Mouse (Mus musculus): ENCODE results near the gene Adamtsl2. TPM values are rescaled to one million over a fixed set of nuclear protein-coding genes. Genes with fewer than 3 reads are reported as not detected.

The Adamtsl2 gene
- polyA plus RNA-seq, 1 experiment from 2014 or later, result 2.5 TPM

- Histone ChIP-seq H3K27ac (replicated peaks; ENCODE audit: low read depth, low read length) (no peak overlapping the region), H3K9ac (replicated peaks; ENCODE audit: low read length) (no peak overlapping the region), H3K4me3 (ENCODE audit: low read depth, low read length) (no peak overlapping the region), H3K4me1 (ENCODE audit: control insufficient read depth, insufficient read depth, low read length) (no peaks in the 10 kb centered on the region), H3K27me3 (ENCODE audit: control insufficient read depth, insufficient read depth, low read length) (no peaks in the 10 kb centered on the region), H3K9me3 (replicated peaks; ENCODE audit: control insufficient read depth, low read length) (no peaks in the 10 kb centered on the region), H3K4me2 (ENCODE audit: low read depth, low read length) (no peak overlapping the region), H3K36me3 (replicated peaks; ENCODE audit: control insufficient read depth, insufficient read depth, low read depth, low read length) (no peaks in the 10 kb centered on the region)
- DNase-seq (ENCODE audit: low spot score) (no peak), ATAC-seq (replicated peaks; ENCODE audit: insufficient number of reproducible peaks, low FRiP score, low TSS enrichment, low read depth) (no peak)
- WGBS, result 78% methylated on average over 2 of the region's 2 CpGs
Observed at GRCm38 (mm10) chr2:27067996-27068395, 11.2 kb upstream of the Adamtsl2 start.

GRCm38 (mm10) chr2:27069646-27070045, 9.5 kb upstream of the Adamtsl2 start:
- ATAC-seq (replicated peaks; ENCODE audit: insufficient number of reproducible peaks, low FRiP score, low TSS enrichment, low read depth), result no peak
- no peak overlapping the region for H3K4me3 ChIP-seq (ENCODE audit: low read depth, low read length)

GRCm38 (mm10) chr2:27070247-27070813, 8.8 kb upstream of the Adamtsl2 start:
- no peak overlapping the region for H3K4me3 ChIP-seq (ENCODE audit: low read depth, low read length)
- H3K4me2 ChIP-seq (ENCODE audit: low read depth, low read length), result no peak overlapping the region
- no peak for ATAC-seq (replicated peaks; ENCODE audit: insufficient number of reproducible peaks, low FRiP score, low TSS enrichment, low read depth)
- no peak overlapping the region for H3K9ac ChIP-seq (replicated peaks; ENCODE audit: low read length)
- 77% methylated on average over 2 of the region's 2 CpGs for WGBS
- H3K9me3 ChIP-seq (replicated peaks; ENCODE audit: control insufficient read depth, low read length), result no peaks in the 10 kb centered on the region
- H3K27me3 ChIP-seq (ENCODE audit: control insufficient read depth, insufficient read depth, low read length), result no peaks in the 10 kb centered on the region
- H3K4me1 ChIP-seq (ENCODE audit: control insufficient read depth, insufficient read depth, low read length), result no peaks in the 10 kb centered on the region
- H3K36me3 ChIP-seq (replicated peaks; ENCODE audit: control insufficient read depth, insufficient read depth, low read depth, low read length), result no peaks in the 10 kb centered on the region
- no peak for DNase-seq (ENCODE audit: low spot score)
- H3K27ac ChIP-seq (replicated peaks; ENCODE audit: low read depth, low read length), result no peak overlapping the region

More at GRCm38 (mm10) chr2:27069646-27070045, 9.5 kb upstream of the Adamtsl2 start:
- Histone ChIP-seq H3K4me2 (ENCODE audit: low read depth, low read length) (no peak overlapping the region), H3K9me3 (replicated peaks; ENCODE audit: control insufficient read depth, low read length) (no peaks in the 10 kb centered on the region), H3K9ac (replicated peaks; ENCODE audit: low read length) (no peak overlapping the region), H3K36me3 (replicated peaks; ENCODE audit: control insufficient read depth, insufficient read depth, low read depth, low read length) (no peaks in the 10 kb centered on the region), H3K4me1 (ENCODE audit: control insufficient read depth, insufficient read depth, low read length) (no peaks in the 10 kb centered on the region), H3K27ac (replicated peaks; ENCODE audit: low read depth, low read length) (no peak overlapping the region), H3K27me3 (ENCODE audit: control insufficient read depth, insufficient read depth, low read length) (no peaks in the 10 kb centered on the region)
- no peak for DNase-seq (ENCODE audit: low spot score)
- 73% methylated on average over 3 of the region's 3 CpGs for WGBS

- Histone ChIP-seq H3K27ac (replicated peaks; ENCODE audit: low read depth, low read length) (no peak overlapping the region), H3K4me3 (ENCODE audit: low read depth, low read length) (no peak overlapping the region), H3K9me3 (replicated peaks; ENCODE audit: control insufficient read depth, low read length) (no peaks in the 10 kb centered on the region), H3K4me1 (ENCODE audit: control insufficient read depth, insufficient read depth, low read length) (no peaks in the 10 kb centered on the region), H3K4me2 (ENCODE audit: low read depth, low read length) (no peak overlapping the region), H3K9ac (replicated peaks; ENCODE audit: low read length) (no peak overlapping the region), H3K36me3 (replicated peaks; ENCODE audit: control insufficient read depth, insufficient read depth, low read depth, low read length) (no peaks in the 10 kb centered on the region), H3K27me3 (ENCODE audit: control insufficient read depth, insufficient read depth, low read length) (no peaks in the 10 kb centered on the region)
- WGBS, result 72% methylated on average over 4 of the region's 4 CpGs
- no peak for ATAC-seq (replicated peaks; ENCODE audit: insufficient number of reproducible peaks, low FRiP score, low TSS enrichment, low read depth)
- no peak for DNase-seq (ENCODE audit: low spot score)
Observed at GRCm38 (mm10) chr2:27071137-27071536, 8.0 kb upstream of the Adamtsl2 start.

- H3K27ac ChIP-seq (replicated peaks; ENCODE audit: low read depth, low read length), result no peak within 1 kb of the TSS
- H3K27me3 ChIP-seq (ENCODE audit: control insufficient read depth, insufficient read depth, low read length), result no peaks in the 10 kb centered on the region
- H3K4me2 ChIP-seq (ENCODE audit: low read depth, low read length), result no peak within 1 kb of the TSS
- H3K4me1 ChIP-seq (ENCODE audit: control insufficient read depth, insufficient read depth, low read length), result no peaks in the 10 kb centered on the region
- H3K4me3 ChIP-seq (ENCODE audit: low read depth, low read length), result no peak within 1 kb of the TSS
- H3K9ac ChIP-seq (replicated peaks; ENCODE audit: low read length), result no peak within 1 kb of the TSS
- 86% methylated on average over 2 of the region's 2 CpGs for WGBS
- no peaks in the 10 kb centered on the region for H3K36me3 ChIP-seq (replicated peaks; ENCODE audit: control insufficient read depth, insufficient read depth, low read depth, low read length)
- H3K9me3 ChIP-seq (replicated peaks; ENCODE audit: control insufficient read depth, low read length), result no peaks in the 10 kb centered on the region
- ATAC-seq (replicated peaks; ENCODE audit: insufficient number of reproducible peaks, low FRiP score, low TSS enrichment, low read depth) (no peak), DNase-seq (ENCODE audit: low spot score) (no peak)
Observed at GRCm38 (mm10) chr2:27071978-27072377, 7.2 kb upstream of the Adamtsl2 start, which contains the start of gene Mymk. Mymk (minus strand) TSS chr2:27072179.

- Histone ChIP-seq H3K36me3 (replicated peaks; ENCODE audit: control insufficient read depth, insufficient read depth, low read depth, low read length) (no peaks in the 10 kb centered on the region), H3K27me3 (ENCODE audit: control insufficient read depth, insufficient read depth, low read length) (no peaks in the 10 kb centered on the region), H3K4me1 (ENCODE audit: control insufficient read depth, insufficient read depth, low read length) (peaks cover 2% of the 10 kb centered on the region; the same call in 1 of the 2 replicates), H3K9ac (replicated peaks; ENCODE audit: low read length) (no peak overlapping the region), H3K9me3 (replicated peaks; ENCODE audit: control insufficient read depth, low read length) (no peaks in the 10 kb centered on the region), H3K4me2 (ENCODE audit: low read depth, low read length) (no peak overlapping the region), H3K27ac (replicated peaks; ENCODE audit: low read depth, low read length) (no peak overlapping the region), H3K4me3 (ENCODE audit: low read depth, low read length) (no peak overlapping the region)
- WGBS, result 66% methylated on average over 4 of the region's 4 CpGs
- no peak for ATAC-seq (replicated peaks; ENCODE audit: insufficient number of reproducible peaks, low FRiP score, low TSS enrichment, low read depth)
- no peak for DNase-seq (ENCODE audit: low spot score)
Observed at GRCm38 (mm10) chr2:27073407-27073806, 5.8 kb upstream of the Adamtsl2 start.

DNA sequence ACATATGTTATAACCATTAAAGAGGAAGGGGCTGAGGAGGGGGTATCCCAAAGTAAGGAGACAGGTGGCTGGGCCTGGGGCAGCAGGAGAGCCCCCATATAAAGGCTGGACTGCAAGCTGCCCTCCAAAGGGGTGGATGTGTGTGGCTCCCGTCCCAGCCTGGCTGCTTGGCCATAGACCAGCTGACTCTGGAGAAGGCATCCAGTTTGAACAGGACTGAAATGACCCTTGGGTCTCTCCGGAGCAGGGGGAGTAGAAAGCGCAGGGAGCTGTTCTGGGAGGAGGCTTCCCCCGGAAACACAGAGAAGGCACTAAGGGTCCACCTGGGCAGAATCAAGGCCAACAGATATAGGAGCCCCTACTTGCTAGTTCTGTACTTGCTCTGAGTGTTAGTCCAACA, 4.4 kb upstream of the Adamtsl2 start:
- no peak for DNase-seq (ENCODE audit: low spot score)
- peaks cover 7% of the 10 kb centered on the region; the same call in 1 of the 2 replicates for H3K4me1 ChIP-seq (ENCODE audit: control insufficient read depth, insufficient read depth, low read length)
- H3K9me3 ChIP-seq (replicated peaks; ENCODE audit: control insufficient read depth, low read length), result no peaks in the 10 kb centered on the region
- no peak overlapping the region for H3K9ac ChIP-seq (replicated peaks; ENCODE audit: low read length)
- no peak overlapping the region for H3K4me2 ChIP-seq (ENCODE audit: low read depth, low read length)
- 82% methylated on average over 4 of the region's 4 CpGs for WGBS
- H3K27ac ChIP-seq (replicated peaks; ENCODE audit: low read depth, low read length), result no peak overlapping the region
- no peaks in the 10 kb centered on the region for H3K36me3 ChIP-seq (replicated peaks; ENCODE audit: control insufficient read depth, insufficient read depth, low read depth, low read length)
- no peak overlapping the region for H3K4me3 ChIP-seq (ENCODE audit: low read depth, low read length)
- no peak for ATAC-seq (replicated peaks; ENCODE audit: insufficient number of reproducible peaks, low FRiP score, low TSS enrichment, low read depth)
- H3K27me3 ChIP-seq (ENCODE audit: control insufficient read depth, insufficient read depth, low read length), result no peaks in the 10 kb centered on the region

DNA sequence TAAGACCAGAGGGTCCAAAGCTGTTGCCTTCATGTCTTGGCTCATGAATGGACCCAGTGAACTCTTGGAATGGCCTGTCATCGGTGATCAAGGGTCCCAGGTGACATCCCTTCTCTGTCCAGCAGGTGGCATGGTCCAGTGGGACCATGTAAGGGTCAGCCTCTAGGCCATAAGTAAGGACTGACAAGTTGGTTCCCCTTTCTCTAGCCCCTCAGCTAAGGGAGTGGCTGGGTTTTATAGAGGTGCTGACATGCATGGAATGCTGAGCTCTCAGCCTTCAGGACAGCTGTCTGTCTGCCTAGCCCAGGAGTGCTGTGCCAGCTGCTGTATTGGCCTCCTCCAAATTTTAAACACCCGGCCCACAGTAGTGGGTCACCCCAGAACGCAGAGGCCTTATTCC, 3.7 kb upstream of the Adamtsl2 start:
- no peaks in the 10 kb centered on the region for H3K27me3 ChIP-seq (ENCODE audit: control insufficient read depth, insufficient read depth, low read length)
- no peaks in the 10 kb centered on the region for H3K9me3 ChIP-seq (replicated peaks; ENCODE audit: control insufficient read depth, low read length)
- H3K9ac ChIP-seq (replicated peaks; ENCODE audit: low read length), result no peak overlapping the region
- peaks cover 10% of the 10 kb centered on the region; the same call in 1 of the 2 replicates for H3K4me1 ChIP-seq (ENCODE audit: control insufficient read depth, insufficient read depth, low read length)
- DNase-seq (ENCODE audit: low spot score), result no peak
- no peak overlapping the region for H3K4me2 ChIP-seq (ENCODE audit: low read depth, low read length)
- 69% methylated on average over 3 of the region's 3 CpGs for WGBS
- ATAC-seq (replicated peaks; ENCODE audit: insufficient number of reproducible peaks, low FRiP score, low TSS enrichment, low read depth), result no peak
- H3K36me3 ChIP-seq (replicated peaks; ENCODE audit: control insufficient read depth, insufficient read depth, low read depth, low read length), result no peaks in the 10 kb centered on the region
- no peak overlapping the region for H3K4me3 ChIP-seq (ENCODE audit: low read depth, low read length)
- H3K27ac ChIP-seq (replicated peaks; ENCODE audit: low read depth, low read length), result no peak overlapping the region
